In genomic region chr17:71914541-71914940, GRCm38 (mm10) we compare ENCODE assay signal across 12 mouse cellular contexts.
DNase-seq lines count a peak whose midpoint lies in the region; ATAC-seq lines count a peak whose summit lies in the region.
"Had no signal": no experiment of that assay in that cellular context is flagged by ENCODE, and none has a peak within 500 bp of the region (broad histone marks: within the 10 kb centered on the region; RNA-seq: fewer than 3 reads in every experiment).

No protein-coding gene starts in this region.

- H3K4me1 ChIP-seq in kidney, embryonic 14.5 days (ENCODE audit: control insufficient read depth, insufficient read depth, low read length): no peaks in the 10 kb centered on the region
- H3K4me1 ChIP-seq: limb, embryonic 10.5 days; lung, embryonic 15.5 days had no signal

- no peaks in the 10 kb centered on the region for H3K27me3 ChIP-seq in kidney, embryonic 14.5 days (ENCODE audit: control insufficient read depth, insufficient read depth, low read length)
- H3K27me3 ChIP-seq: lung, embryonic 15.5 days had no signal

- no peak overlapping the region for H3K9ac ChIP-seq in kidney, embryonic 14.5 days (ENCODE audit: low read depth, low read length)
- H3K9ac ChIP-seq: lung, embryonic 15.5 days had no signal

- no peak overlapping the region for H3K4me2 ChIP-seq in kidney, embryonic 14.5 days (replicated peaks; ENCODE audit: low read depth, low read length)
- H3K4me2 ChIP-seq: lung, embryonic 15.5 days had no signal

- H3K9me3 ChIP-seq in kidney, embryonic 14.5 days (ENCODE audit: control insufficient read depth, low read length): no peaks in the 10 kb centered on the region
- H3K9me3 ChIP-seq: limb, embryonic 10.5 days; lung, embryonic 15.5 days had no signal

- peak; percentile 16 to 18 for DNase-seq in kidney, postnatal 4 days
- DNase-seq in brain, adult 2 months (ENCODE audit: low read depth, low spot score): peak; percentile 40
- peak; percentile 48 to 58 for DNase-seq in heart, postnatal 36 days
- no peak for DNase-seq in spleen, postnatal 36 days (ENCODE audit: low spot score in 2 of 2)
- DNase-seq: spleen, adult 18-20 months had no signal

- intact Hi-C loops in heart, postnatal 36 days (cut with DNase I): no loop called here

- no peaks in the 10 kb centered on the region for H3K36me3 ChIP-seq in kidney, embryonic 14.5 days (ENCODE audit: control insufficient read depth, insufficient read depth, low read length)
- H3K36me3 ChIP-seq: G1E; limb, embryonic 10.5 days; lung, embryonic 15.5 days had no signal

- 80% methylated on average over 3 of the region's 3 CpGs for WGBS in kidney, embryonic 14.5 days

- no peak overlapping the region for H3K27ac ChIP-seq in kidney, embryonic 14.5 days (ENCODE audit: low read depth, low read length)
- H3K27ac ChIP-seq: limb, embryonic 10.5 days; lung, embryonic 15.5 days had no signal

- H3K4me3 ChIP-seq in kidney, embryonic 14.5 days (ENCODE audit: low read length): no peak overlapping the region
- H3K4me3 ChIP-seq: limb, embryonic 10.5 days; lung, embryonic 15.5 days had no signal

- ATAC-seq in kidney, embryonic 14.5 days (ENCODE audit: low FRiP score, low TSS enrichment): no peak
- ATAC-seq in frontal cortex, adult (ENCODE audit: low TSS enrichment): peak; percentile 47
- no peak for ATAC-seq in CD4-positive, CD25-positive, alpha-beta regulatory T cell, adult 4 months
- ATAC-seq: inflammation-experienced regulatory T-cells, adult 6 months had no signal

Comparison
In these comparisons a context has a peak if more than half of its experiments do, and no peak if none do; other contexts are left out.
1. DNase-seq: peak in kidney, postnatal 4 days (2 of 2), brain, adult 2 months (single experiment) and heart, postnatal 36 days (2 of 2); none in spleen, postnatal 36 days (0 of 2).